Mouse (Mus musculus): ENCODE measurements around the gene Stmn1.

GRCm38 (mm10) chr4:134516981-134517380 is 48.9 kb downstream of the Stmn1 start:
- TF ChIP-seq CTCF (IDR thresholded peaks at IDR 0.05; ENCODE audit: borderline replicate concordance, insufficient read depth, low read depth, low read length) (no peak), POLR2A (IDR thresholded peaks at IDR 0.05; ENCODE audit: borderline replicate concordance, insufficient read depth, low read length) (no peak)

All from cerebellum, adult 2 months (tissue).